Mouse (Mus musculus) heart, embryonic 13.5 days (tissue): ENCODE measurements around the gene Amhr2. TPM values are rescaled to one million over a fixed set of nuclear protein-coding genes. Genes with fewer than 3 reads are reported as not detected.

Experiments
- ATAC-seq: fragments of 200-750 bp; cut with Nextera tagmentation; 2 replicates; pipeline ENCODE4 v1.8.0; 2017; ENCODE audit warnings: moderate TSS enrichment; ENCODE audit not compliant: insufficient number of reproducible peaks, low FRiP score, low TSS enrichment; ENCODE audit errors: extremely low read depth
- H3K27ac ChIP-seq: fragments of 300-500 bp; sonication (generic); replicated peaks from 2 replicates; pipeline ENCODE4 v1.5.1; 2015; ENCODE audit warnings: moderate library complexity, mild to moderate bottlenecking, inconsistent platforms
- H3K27me3 ChIP-seq: fragments of 300-500 bp; sonication (generic); replicated peaks from 2 replicates; pipeline ENCODE4 v1.6.1; 2015; ENCODE audit warnings: mild to moderate bottlenecking, inconsistent platforms
- H3K36me3 ChIP-seq: fragments of 300-500 bp; sonication (generic); 2 replicates; pipeline ENCODE4 v1.6.1; 2015; ENCODE audit warnings: mild to moderate bottlenecking, inconsistent platforms
- H3K4me1 ChIP-seq: fragments of 300-500 bp; sonication (generic); 2 replicates; pipeline ENCODE4 v1.6.1; 2015; ENCODE audit warnings: inconsistent platforms
- H3K4me2 ChIP-seq: fragments of 300-500 bp; sonication (generic); 2 replicates; pipeline ENCODE4 v1.6.1; 2015; ENCODE audit warnings: inconsistent platforms, mild to moderate bottlenecking, moderate library complexity
- H3K4me3 ChIP-seq: fragments of 300-500 bp; sonication (generic); 2 replicates; pipeline ENCODE4 v1.5.1; 2015; ENCODE audit warnings: moderate library complexity, mild to moderate bottlenecking, inconsistent platforms
- H3K9ac ChIP-seq: fragments of 300-500 bp; sonication (generic); 2 replicates; pipeline ENCODE4 v1.6.1; 2015; ENCODE audit warnings: inconsistent platforms, mild to moderate bottlenecking, moderate library complexity
- H3K9me3 ChIP-seq: fragments of 300-500 bp; sonication (generic); 2 replicates; pipeline ENCODE4 v1.6.1; 2016; ENCODE audit warnings: inconsistent platforms
- WGBS: fragments of 180-500 bp; shearing (Covaris S2); methylation state at CpG from one replicate; pipeline ENCODE4 v1.1.7; 2015; ENCODE audit warnings: mixed read lengths; 5-methylcytosine and 5-hydroxymethylcytosine counted together
- polyA plus RNA-seq: library from polyadenylated mRNA; unstranded; fragments of >200 nt; fragmentation: Nextera tagmentation; extraction: Ambion mirVana; gene quantifications from 2 replicates; pipeline ENCODE4 v1.2.1, GENCODE M21; 2015

Amhr2 gene
- polyA plus RNA-seq, 1 experiment from 2014 or later: 0.82 TPM

- peak overlapping the region; percentile 68 for H3K4me2 ChIP-seq
- peak overlapping the region; percentile 79 for H3K9ac ChIP-seq
- no peaks in the 10 kb centered on the region for H3K27me3 ChIP-seq
- WGBS: 31% methylated on average over 6 of the region's 6 CpGs
- H3K27ac ChIP-seq: peak overlapping the region; percentile 64
- H3K9me3 ChIP-seq: no peaks in the 10 kb centered on the region
- peaks cover 26% of the 10 kb centered on the region for H3K4me1 ChIP-seq
- peak overlapping the region; percentile 57 for H3K4me3 ChIP-seq
- ATAC-seq: no peak
- peaks cover 24% of the 10 kb centered on the region for H3K36me3 ChIP-seq
Measured at GRCm38 (mm10) chr15:102459381-102459780, 14.2 kb downstream of the Amhr2 start.

GRCm38 (mm10) chr15:102459847-102460246, 14.7 kb downstream of the Amhr2 start:
- no peaks in the 10 kb centered on the region for H3K9me3 ChIP-seq
- H3K27me3 ChIP-seq: no peaks in the 10 kb centered on the region
- peak overlapping the region; percentile 64 for H3K27ac ChIP-seq
- peak overlapping the region; percentile 68 for H3K4me2 ChIP-seq
- H3K36me3 ChIP-seq: peaks cover 24% of the 10 kb centered on the region
- peak overlapping the region; percentile 57 for H3K4me3 ChIP-seq
- no peak for ATAC-seq
- H3K9ac ChIP-seq: peak overlapping the region; percentile 79; the same call in 1 of the 2 replicates
- WGBS: 40% methylated on average over 5 of the region's 5 CpGs
- peaks cover 26% of the 10 kb centered on the region for H3K4me1 ChIP-seq

- Histone ChIP-seq H3K9me3 (no peaks in the 10 kb centered on the region), H3K27me3 (no peaks in the 10 kb centered on the region), H3K4me1 (peaks cover 26% of the 10 kb centered on the region), H3K9ac (peak overlapping the region; percentile 79), H3K36me3 (peaks cover 24% of the 10 kb centered on the region), H3K4me3 (peak overlapping the region; percentile 57), H3K27ac (peak overlapping the region; percentile 64), H3K4me2 (peak overlapping the region; percentile 68)
- 65% methylated on average over 12 of the region's 12 CpGs for WGBS
- ATAC-seq: no peak
Measured at GRCm38 (mm10) chr15:102460409-102460808, 15.2 kb downstream of the Amhr2 start.

GRCm38 (mm10) chr15:102460971-102461370, 15.8 kb downstream of the Amhr2 start:
- no peak for ATAC-seq
- peaks cover 24% of the 10 kb centered on the region for H3K36me3 ChIP-seq
- 43% methylated on average over 4 of the region's 4 CpGs for WGBS
- H3K9ac ChIP-seq: peak overlapping the region; percentile 79
- H3K9me3 ChIP-seq: no peaks in the 10 kb centered on the region
- peak overlapping the region; percentile 57 for H3K4me3 ChIP-seq
- peak overlapping the region; percentile 68 for H3K4me2 ChIP-seq
- H3K27me3 ChIP-seq: no peaks in the 10 kb centered on the region
- H3K4me1 ChIP-seq: peaks cover 26% of the 10 kb centered on the region
- peak overlapping the region; percentile 64 for H3K27ac ChIP-seq

- peak overlapping the region; percentile 57 for H3K4me3 ChIP-seq
- no peaks in the 10 kb centered on the region for H3K27me3 ChIP-seq
- no peaks in the 10 kb centered on the region for H3K9me3 ChIP-seq
- H3K4me1 ChIP-seq: peaks cover 26% of the 10 kb centered on the region
- 75% methylated on average over 9 of the region's 9 CpGs for WGBS
- H3K9ac ChIP-seq: peak overlapping the region; percentile 79
- peaks cover 24% of the 10 kb centered on the region for H3K36me3 ChIP-seq
- H3K27ac ChIP-seq: peak overlapping the region; percentile 64
- no peak for ATAC-seq
- H3K4me2 ChIP-seq: peak overlapping the region; percentile 68
Measured at GRCm38 (mm10) chr15:102461430-102462075, 16.4 kb downstream of the Amhr2 start.

- Histone ChIP-seq H3K9ac (no peak overlapping the region), H3K27me3 (no peaks in the 10 kb centered on the region), H3K36me3 (peaks cover 30% of the 10 kb centered on the region), H3K9me3 (no peaks in the 10 kb centered on the region), H3K27ac (no peak overlapping the region), H3K4me2 (no peak overlapping the region), H3K4me1 (peaks cover 22% of the 10 kb centered on the region), H3K4me3 (no peak overlapping the region)
- ATAC-seq: no peak
Measured at GRCm38 (mm10) chr15:102463666-102464065, 18.5 kb downstream of the Amhr2 start.

- H3K27me3 ChIP-seq: no peaks in the 10 kb centered on the region
- no peaks in the 10 kb centered on the region for H3K9me3 ChIP-seq
- WGBS: 93% methylated on average over 9 of the region's 9 CpGs
- H3K27ac ChIP-seq: no peak overlapping the region
- H3K4me1 ChIP-seq: peaks cover 19% of the 10 kb centered on the region
- H3K9ac ChIP-seq: no peak overlapping the region
- ATAC-seq: no peak
- no peak overlapping the region for H3K4me3 ChIP-seq
- H3K4me2 ChIP-seq: no peak overlapping the region
- H3K36me3 ChIP-seq: peaks cover 22% of the 10 kb centered on the region
Measured at GRCm38 (mm10) chr15:102468675-102469370, 23.7 kb downstream of the Amhr2 start.

- H3K4me2 ChIP-seq: peak within 1 kb of the TSS; percentile 79
- H3K4me1 ChIP-seq: peaks cover 19% of the 10 kb centered on the region
- no peaks in the 10 kb centered on the region for H3K27me3 ChIP-seq
- ATAC-seq: peak; percentile 97
- peak within 1 kb of the TSS; percentile 98 for H3K9ac ChIP-seq
- under 1% methylated on average over 36 of the region's 40 CpGs for WGBS
- H3K9me3 ChIP-seq: no peaks in the 10 kb centered on the region
- H3K4me3 ChIP-seq: peak within 1 kb of the TSS; percentile 93
- peaks cover 32% of the 10 kb centered on the region for H3K36me3 ChIP-seq
- peak within 1 kb of the TSS; percentile 99 for H3K27ac ChIP-seq
Measured at GRCm38 (mm10) chr15:102470183-102470604, 25.0 kb downstream of the Amhr2 start, which contains the start of gene Pcbp2. Pcbp2 (plus strand) TSS chr15:102470539.

- Histone ChIP-seq H3K9me3 (no peaks in the 10 kb centered on the region), H3K9ac (peak overlapping the region; percentile 98), H3K36me3 (peaks cover 38% of the 10 kb centered on the region), H3K4me1 (peaks cover 19% of the 10 kb centered on the region), H3K27me3 (no peaks in the 10 kb centered on the region), H3K4me2 (peak overlapping the region; percentile 79), H3K4me3 (peak overlapping the region; percentile 93), H3K27ac (peak overlapping the region; percentile 99)
- peak; percentile 58 for ATAC-seq
- WGBS: under 1% methylated on average over 32 of the region's 67 CpGs
Measured at GRCm38 (mm10) chr15:102470605-102471294, 25.6 kb downstream of the Amhr2 start.

- WGBS: 0% methylated on average over 10 of the region's 10 CpGs
- peak overlapping the region; percentile 79 for H3K4me2 ChIP-seq
- H3K36me3 ChIP-seq: peaks cover 43% of the 10 kb centered on the region
- ATAC-seq: no peak
- H3K27ac ChIP-seq: peak overlapping the region; percentile 99
- peak overlapping the region; percentile 93 for H3K4me3 ChIP-seq
- H3K4me1 ChIP-seq: peaks cover 19% of the 10 kb centered on the region
- H3K9me3 ChIP-seq: no peaks in the 10 kb centered on the region
- peak overlapping the region; percentile 98 for H3K9ac ChIP-seq
- H3K27me3 ChIP-seq: no peaks in the 10 kb centered on the region
Measured at GRCm38 (mm10) chr15:102471295-102471645, 26.1 kb downstream of the Amhr2 start.

- Histone ChIP-seq H3K4me2 (peak overlapping the region; percentile 79), H3K27me3 (no peaks in the 10 kb centered on the region), H3K36me3 (peaks cover 47% of the 10 kb centered on the region), H3K27ac (no peak overlapping the region), H3K4me1 (peaks cover 19% of the 10 kb centered on the region), H3K9ac (peak overlapping the region; percentile 98), H3K4me3 (peak overlapping the region; percentile 93), H3K9me3 (no peaks in the 10 kb centered on the region)
- no peak for ATAC-seq
Measured at GRCm38 (mm10) chr15:102471727-102472126, 26.6 kb downstream of the Amhr2 start.
